In the genomic region with DNA sequence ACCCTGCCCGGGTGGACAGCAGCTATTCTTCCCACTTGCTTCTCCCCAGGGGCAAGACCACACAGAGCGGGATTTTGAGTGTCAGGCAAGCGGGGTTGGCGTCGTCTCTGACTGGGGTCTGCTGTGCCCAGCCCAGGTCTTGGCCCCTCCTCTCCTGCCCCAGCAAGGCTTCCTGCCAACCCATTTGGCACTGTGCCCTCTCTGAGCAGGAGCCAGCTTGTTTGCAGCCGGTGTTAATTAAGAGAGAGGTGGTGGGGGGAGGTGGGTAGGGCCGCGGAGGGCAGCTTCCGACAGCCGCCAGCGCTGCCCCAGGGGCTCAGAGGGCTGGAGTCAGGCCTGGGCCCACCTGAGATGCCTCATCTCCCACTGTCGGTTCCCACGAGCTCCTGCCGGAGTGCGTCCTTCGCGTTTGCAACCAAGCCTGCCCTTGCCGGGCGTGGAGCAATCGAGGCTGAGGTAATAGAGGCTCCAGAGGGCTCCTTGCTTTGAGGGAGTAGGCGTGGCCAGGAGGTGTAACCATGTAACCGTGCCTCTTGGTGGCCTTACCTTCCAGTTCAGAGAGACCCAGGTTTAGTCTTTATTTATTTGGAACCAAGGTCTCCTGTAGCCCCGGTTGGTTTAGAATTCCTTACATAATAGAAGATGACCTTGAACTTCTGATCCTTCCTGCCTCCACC, we compare ENCODE assay signal across 8 mouse cellular contexts. TPM values are rescaled to one million over a fixed set of nuclear protein-coding genes. Genes with fewer than 3 reads are reported as not detected.
DNase-seq lines count a peak whose midpoint lies in the region; ATAC-seq lines count a peak whose summit lies in the region.

No protein-coding gene starts in this region.

- 0 out of 2 replicates have a peak overlapping the region, but pooled peaks have one; percentile 25 for H3K27ac ChIP-seq in heart, embryonic 13.5 days (replicated peaks)
- peak overlapping the region; percentile 57 for H3K27ac ChIP-seq in kidney, embryonic 16.5 days (ENCODE audit: low read length)
- H3K27ac ChIP-seq in limb, embryonic 15.5 days = peak overlapping the region; percentile 17

- H3K9me3 ChIP-seq in heart, embryonic 13.5 days = no peaks in the 10 kb centered on the region
- H3K9me3 ChIP-seq in kidney, embryonic 16.5 days (ENCODE audit: low read length) = no peaks in the 10 kb centered on the region
- H3K9me3 ChIP-seq in limb, embryonic 15.5 days = no peaks in the 10 kb centered on the region

- H3K4me2 ChIP-seq in heart, embryonic 13.5 days = peak overlapping the region; percentile 54
- peak overlapping the region; percentile 36 for H3K4me2 ChIP-seq in kidney, embryonic 16.5 days (replicated peaks; ENCODE audit: low read depth, low read length)
- H3K4me2 ChIP-seq in limb, embryonic 15.5 days = peak overlapping the region; percentile 35

- DNase-seq in CD4-positive, CD25-positive, alpha-beta regulatory T cell, adult 2 months (ENCODE audit: low read depth, low spot score) = peak; percentile 28
- peak; percentile 92 to 96 for DNase-seq in cerebellum, postnatal 14 days
- peak; percentile 35 for DNase-seq in naive thymus-derived CD4-positive, alpha-beta T cell, adult 2 months (ENCODE audit: low read depth)
- DNase-seq in thymus, postnatal 4 days = peak; percentile 51

- H3K36me3 ChIP-seq in heart, embryonic 13.5 days = no peaks in the 10 kb centered on the region
- no peaks in the 10 kb centered on the region for H3K36me3 ChIP-seq in kidney, embryonic 16.5 days (ENCODE audit: insufficient read depth, low read length)
- no peaks in the 10 kb centered on the region for H3K36me3 ChIP-seq in limb, embryonic 15.5 days

- peak overlapping the region; percentile 66 for H3K9ac ChIP-seq in heart, embryonic 13.5 days
- H3K9ac ChIP-seq in kidney, embryonic 16.5 days (replicated peaks; ENCODE audit: low read length) = peak overlapping the region; percentile 48
- H3K9ac ChIP-seq in limb, embryonic 15.5 days = 0 out of 2 replicates have a peak overlapping the region, but pooled peaks have one; percentile 18

- 5% methylated on average over 23 of the region's 23 CpGs for WGBS in heart, embryonic 13.5 days
- WGBS in kidney, embryonic 16.5 days = 8% methylated on average over 23 of the region's 23 CpGs
- WGBS in limb, embryonic 15.5 days = 7% methylated on average over 23 of the region's 23 CpGs

- H3K4me1 ChIP-seq in heart, embryonic 13.5 days = peaks cover 41% of the 10 kb centered on the region
- peaks cover 67% of the 10 kb centered on the region for H3K4me1 ChIP-seq in kidney, embryonic 16.5 days (ENCODE audit: insufficient read depth, low read length)
- peaks cover 70% of the 10 kb centered on the region for H3K4me1 ChIP-seq in limb, embryonic 15.5 days

- H3K4me3 ChIP-seq in heart, embryonic 13.5 days = peak overlapping the region; percentile 24
- H3K4me3 ChIP-seq in kidney, embryonic 16.5 days (ENCODE audit: low read length) = peak overlapping the region; percentile 18; the same call in 1 of the 2 replicates
- peak overlapping the region; percentile 5; the same call in 1 of the 2 replicates for H3K4me3 ChIP-seq in limb, embryonic 15.5 days

- ATAC-seq in CD4-positive, CD25-positive, alpha-beta regulatory T cell, adult 4 months = no peak
- ATAC-seq in heart, embryonic 13.5 days (ENCODE audit: extremely low read depth, insufficient number of reproducible peaks, low FRiP score, low TSS enrichment) = peak; percentile 28; the same call in 1 of the 2 replicates
- peak; percentile 58 for ATAC-seq in kidney, embryonic 16.5 days (ENCODE audit: low FRiP score, low TSS enrichment)
- peak; percentile 46; the same call in 1 of the 2 replicates for ATAC-seq in limb, embryonic 15.5 days (ENCODE audit: insufficient number of reproducible peaks, low FRiP score, low TSS enrichment, low read depth)

- H3K27me3 ChIP-seq in heart, embryonic 13.5 days (replicated peaks) = peaks cover 90% of the 10 kb centered on the region
- H3K27me3 ChIP-seq in kidney, embryonic 16.5 days (ENCODE audit: insufficient read depth, low read length) = peaks cover 22% of the 10 kb centered on the region; the same call in 1 of the 2 replicates
- H3K27me3 ChIP-seq in limb, embryonic 15.5 days = peaks cover 23% of the 10 kb centered on the region

RNA-seq across cellular contexts. Expression of gene Otub1, which starts 23.7 kb away (rescaled TPM):
- polyA plus RNA-seq in CD4-positive, CD25-positive, alpha-beta regulatory T cell, adult 4 months (2017; shearing (Covaris generic)) = 100 to 1,000 TPM; 157 to 198 TPM
- 147 and 160 TPM in 2 replicates for polyA plus RNA-seq in heart, embryonic 13.5 days (2015; fragmentation: Nextera tagmentation; extraction: Ambion mirVana)
- polyA plus RNA-seq in kidney, embryonic 16.5 days (2015; fragmentation: Nextera tagmentation; extraction: Ambion mirVana) = 231 and 241 TPM in 2 replicates
- 183 and 197 TPM in 2 replicates for polyA plus RNA-seq in limb, embryonic 15.5 days (2015; fragmentation: Nextera tagmentation; extraction: Ambion mirVana)

RNA-seq across cellular contexts. Expression of gene Cox8a, which starts 35.0 kb away (rescaled TPM):
- 100 to 1,000 TPM; 223 to 296 TPM for polyA plus RNA-seq in CD4-positive, CD25-positive, alpha-beta regulatory T cell, adult 4 months (2017; shearing (Covaris generic))
- 1,676 and 1,958 TPM in 2 replicates for polyA plus RNA-seq in heart, embryonic 13.5 days (2015; fragmentation: Nextera tagmentation; extraction: Ambion mirVana)
- 1,116 and 1,175 TPM in 2 replicates for polyA plus RNA-seq in kidney, embryonic 16.5 days (2015; fragmentation: Nextera tagmentation; extraction: Ambion mirVana)
- 676 and 682 TPM in 2 replicates for polyA plus RNA-seq in limb, embryonic 15.5 days (2015; fragmentation: Nextera tagmentation; extraction: Ambion mirVana)

RNA-seq across cellular contexts. Expression of gene Naa40, which starts 58.6 kb away (rescaled TPM):
- polyA plus RNA-seq in CD4-positive, CD25-positive, alpha-beta regulatory T cell, adult 4 months (2017; shearing (Covaris generic)) = 10 to 100 TPM; 21.9 to 26.8 TPM
- 51.0 and 52.1 TPM in 2 replicates for polyA plus RNA-seq in heart, embryonic 13.5 days (2015; fragmentation: Nextera tagmentation; extraction: Ambion mirVana)
- 81.4 and 88.0 TPM in 2 replicates for polyA plus RNA-seq in kidney, embryonic 16.5 days (2015; fragmentation: Nextera tagmentation; extraction: Ambion mirVana)
- polyA plus RNA-seq in limb, embryonic 15.5 days (2015; fragmentation: Nextera tagmentation; extraction: Ambion mirVana) = 43.4 and 45.0 TPM in 2 replicates

Comparison
In these comparisons a context has a peak if more than half of its experiments do, and no peak if none do; other contexts are left out.
1. DNase-seq: peak in every context shown above with its lines; median percentile 94 in cerebellum, postnatal 14 days; 51 in thymus, postnatal 4 days; 35 in naive thymus-derived CD4-positive, alpha-beta T cell, adult 2 months; 28 in CD4-positive, CD25-positive, alpha-beta regulatory T cell, adult 2 months.